Mouse (Mus musculus) heart, embryonic 12.5 days (tissue): ENCODE measurements around the gene Crb2. TPM values are rescaled to one million over a fixed set of nuclear protein-coding genes. Genes with fewer than 3 reads are reported as not detected.

Source experiments
- ATAC-seq: fragments of 200-750 bp; cut with Nextera tagmentation; 2 replicates; pipeline ENCODE4 v1.8.0; 2017; ENCODE audit warnings: moderate TSS enrichment, moderate library complexity; ENCODE audit not compliant: insufficient number of reproducible peaks, low FRiP score
- H3K27ac ChIP-seq: fragments of 300-500 bp; sonication (generic); 2 replicates; pipeline ENCODE4 v1.5.1; 2016; ENCODE audit warnings: mild to moderate bottlenecking, moderate library complexity; ENCODE audit not compliant: poor library complexity, severe bottlenecking
- H3K27me3 ChIP-seq: fragments of 300-500 bp; sonication (generic); replicated peaks from 2 replicates; pipeline ENCODE4 v1.6.1; 2016; ENCODE audit warnings: mild to moderate bottlenecking, moderate library complexity
- H3K36me3 ChIP-seq: fragments of 300-500 bp; sonication (generic); 2 replicates; pipeline ENCODE4 v1.6.1; 2016; ENCODE audit warnings: mild to moderate bottlenecking, moderate library complexity
- H3K4me1 ChIP-seq: fragments of 300-500 bp; sonication (generic); replicated peaks from 2 replicates; pipeline ENCODE4 v1.6.1; 2016; ENCODE audit warnings: mild to moderate bottlenecking
- H3K4me2 ChIP-seq: fragments of 300-500 bp; sonication (generic); 2 replicates; pipeline ENCODE4 v1.6.1; 2016; ENCODE audit warnings: mild to moderate bottlenecking, moderate library complexity
- H3K4me3 ChIP-seq: fragments of 300-500 bp; sonication (generic); 2 replicates; pipeline ENCODE4 v1.5.1; 2016; ENCODE audit warnings: mild to moderate bottlenecking
- H3K9ac ChIP-seq: fragments of 300-500 bp; sonication (generic); 2 replicates; pipeline ENCODE4 v1.6.1; 2016; ENCODE audit warnings: mild to moderate bottlenecking, moderate library complexity
- H3K9me3 ChIP-seq: fragments of 300-500 bp; sonication (generic); replicated peaks from 2 replicates; pipeline ENCODE4 v1.6.1; 2016; ENCODE audit warnings: mild to moderate bottlenecking, moderate library complexity
- WGBS: fragments of 180-500 bp; shearing (Covaris S2); methylation state at CpG from one replicate; pipeline ENCODE4 v1.1.7; 2016; 5-methylcytosine and 5-hydroxymethylcytosine counted together
- polyA plus RNA-seq: library from polyadenylated mRNA; unstranded; fragments of >200 nt; fragmentation: Nextera tagmentation; extraction: Ambion mirVana; gene quantifications from 2 replicates; pipeline ENCODE4 v1.2.1, GENCODE M21; 2016

The Crb2 gene
- polyA plus RNA-seq, 1 experiment from 2014 or later, result 9.1 TPM

DNA sequence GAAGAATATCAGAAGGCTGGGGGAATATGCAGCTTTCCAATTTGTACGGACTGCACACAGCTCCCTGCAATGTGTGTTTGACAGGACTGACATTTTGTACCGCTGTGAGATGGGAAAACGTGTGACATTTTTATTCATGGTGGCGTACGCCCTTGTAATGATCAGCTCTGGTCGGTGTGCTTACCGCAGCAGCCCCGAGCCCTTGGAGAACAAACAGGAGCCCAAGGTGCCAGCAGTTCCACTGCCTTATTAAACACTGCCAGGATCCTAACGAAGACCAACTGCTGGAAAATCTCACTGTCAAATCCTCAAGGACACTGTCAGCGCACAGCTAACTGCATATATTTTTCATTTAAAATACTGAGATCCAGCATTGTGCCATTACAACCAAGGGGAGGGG, 56.2 kb downstream of the Crb2 start:
- no peaks in the 10 kb centered on the region for H3K36me3 ChIP-seq
- H3K9me3 ChIP-seq, result no peaks in the 10 kb centered on the region
- no peak overlapping the region for H3K4me2 ChIP-seq
- peaks cover 3% of the 10 kb centered on the region; the same call in 1 of the 2 replicates for H3K27me3 ChIP-seq
- WGBS, result 60% methylated on average over 10 of the region's 10 CpGs
- H3K9ac ChIP-seq, result no peak overlapping the region
- no peak for ATAC-seq
- peaks cover 25% of the 10 kb centered on the region for H3K4me1 ChIP-seq
- H3K4me3 ChIP-seq, result no peak overlapping the region
- H3K27ac ChIP-seq, result no peak overlapping the region

DNA sequence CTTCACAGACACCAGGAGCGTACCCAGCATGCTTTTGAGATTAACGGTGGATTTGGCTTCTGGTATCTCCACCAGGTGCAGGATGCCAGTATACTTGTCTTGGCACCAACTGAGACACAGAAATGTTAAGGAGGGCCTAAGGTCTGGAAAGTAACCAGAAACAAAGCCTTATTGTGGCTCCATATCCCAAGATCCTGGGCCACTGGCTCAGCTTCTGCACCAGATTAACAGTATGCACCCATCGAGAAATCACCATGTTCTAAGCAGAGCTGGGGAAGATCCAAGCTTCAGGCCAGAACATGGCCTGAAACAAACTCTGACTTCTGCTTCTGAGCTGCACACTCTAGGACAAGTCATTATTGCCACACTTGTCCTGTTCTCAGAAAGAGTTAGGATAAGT, 60.9 kb downstream of the Crb2 start:
- Histone ChIP-seq H3K36me3 (peaks cover 4% of the 10 kb centered on the region; the same call in 1 of the 2 replicates), H3K9me3 (no peaks in the 10 kb centered on the region), H3K4me2 (no peak overlapping the region), H3K4me1 (peaks cover 4% of the 10 kb centered on the region), H3K9ac (no peak overlapping the region), H3K27me3 (peaks cover 3% of the 10 kb centered on the region; the same call in 1 of the 2 replicates), H3K4me3 (no peak overlapping the region), H3K27ac (no peak overlapping the region)
- no peak for ATAC-seq
- 88% methylated on average over 3 of the region's 3 CpGs for WGBS

DNA sequence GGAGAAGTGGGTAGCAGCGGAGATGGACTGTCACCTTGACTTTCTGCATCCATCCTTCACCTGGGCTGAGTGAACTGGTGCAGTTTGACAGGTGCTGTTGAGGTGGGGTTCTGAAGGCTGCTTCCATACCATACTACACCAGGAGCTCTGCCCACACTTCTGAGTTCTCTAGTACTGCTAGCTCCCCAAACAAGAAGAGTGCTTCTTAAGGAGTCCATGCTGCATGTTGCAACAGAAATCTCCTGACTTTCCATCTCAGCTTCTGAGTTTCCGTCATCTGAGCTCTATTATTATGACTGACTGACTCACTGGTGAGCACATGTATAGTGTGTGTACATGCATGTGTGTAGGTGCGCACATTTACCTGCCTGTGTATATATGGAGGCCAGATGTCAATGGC, 61.5 kb downstream of the Crb2 start:
- Histone ChIP-seq H3K9me3 (no peaks in the 10 kb centered on the region), H3K4me2 (no peak overlapping the region), H3K4me3 (no peak overlapping the region), H3K27ac (no peak overlapping the region), H3K4me1 (peaks cover 8% of the 10 kb centered on the region), H3K27me3 (peaks cover 3% of the 10 kb centered on the region; the same call in 1 of the 2 replicates), H3K36me3 (peaks cover 4% of the 10 kb centered on the region; the same call in 1 of the 2 replicates), H3K9ac (no peak overlapping the region)
- 89% methylated on average over 3 of the region's 3 CpGs for WGBS
- ATAC-seq, result no peak

DNA sequence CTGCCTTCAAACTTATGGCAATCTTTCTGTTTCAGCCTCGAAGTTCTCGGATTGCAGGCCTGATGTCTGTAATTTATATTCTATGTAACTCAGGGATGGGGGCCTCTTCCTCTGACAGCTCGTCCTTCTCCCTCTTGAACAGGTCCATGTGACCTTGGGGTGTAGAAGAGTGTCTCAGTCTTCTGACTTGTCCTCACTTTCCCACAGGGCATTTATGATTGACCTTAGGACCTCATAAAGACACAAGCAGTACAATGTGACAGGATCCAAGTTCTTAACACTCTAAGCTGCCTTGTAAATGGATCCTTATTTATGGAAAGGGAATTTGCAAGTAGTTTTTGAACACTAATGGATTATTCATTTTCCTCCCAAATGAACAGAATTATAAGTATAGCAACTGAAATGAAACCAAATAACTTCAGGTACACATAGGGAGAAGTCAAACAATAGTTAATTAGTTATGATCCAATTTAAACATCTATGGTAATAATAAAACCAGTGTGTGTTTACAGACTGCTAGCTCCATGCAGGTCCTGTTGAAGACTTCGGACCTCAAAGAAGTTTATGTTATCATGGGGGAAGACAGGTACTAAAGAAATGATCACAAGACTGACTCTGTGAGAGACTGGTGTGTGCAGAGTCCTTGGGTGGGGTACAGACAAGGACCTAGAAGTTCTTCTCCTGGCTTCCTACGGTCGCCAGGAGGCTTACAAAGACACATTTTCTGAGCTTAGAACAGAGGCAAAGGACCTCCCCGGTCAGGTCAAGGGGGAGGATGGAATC, 62.3 kb downstream of the Crb2 start:
- H3K4me3 ChIP-seq, result no peak overlapping the region
- no peak overlapping the region for H3K9ac ChIP-seq
- H3K9me3 ChIP-seq, result no peaks in the 10 kb centered on the region
- no peak overlapping the region for H3K4me2 ChIP-seq
- H3K27me3 ChIP-seq, result peaks cover 3% of the 10 kb centered on the region; the same call in 1 of the 2 replicates
- peaks cover 4% of the 10 kb centered on the region; the same call in 1 of the 2 replicates for H3K36me3 ChIP-seq
- peaks cover 15% of the 10 kb centered on the region for H3K4me1 ChIP-seq
- WGBS, result 82% methylated on average over 7 of the region's 7 CpGs
- no peak for ATAC-seq
- no peak overlapping the region for H3K27ac ChIP-seq

DNA sequence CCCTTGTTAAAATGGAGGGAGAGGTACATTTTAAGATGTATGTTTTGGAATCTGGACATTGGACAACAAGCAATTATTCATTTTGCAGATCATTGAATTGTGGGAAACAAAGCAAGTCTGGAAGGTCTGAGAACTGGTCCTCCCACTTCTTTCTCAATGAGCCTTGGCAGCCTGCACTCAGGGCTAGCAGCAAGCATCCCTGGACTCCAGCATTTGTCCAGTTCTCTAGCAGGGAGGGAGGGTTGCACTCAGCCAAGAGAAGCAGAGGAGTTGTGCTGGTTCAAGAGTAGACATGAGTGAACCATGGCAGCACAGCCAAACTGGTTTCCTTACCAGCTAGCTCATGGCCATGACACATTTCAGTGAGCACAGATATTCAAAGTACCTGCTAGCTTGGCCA, 63.9 kb downstream of the Crb2 start:
- H3K4me1 ChIP-seq, result peaks cover 15% of the 10 kb centered on the region
- no peaks in the 10 kb centered on the region for H3K9me3 ChIP-seq
- ATAC-seq, result no peak
- no peak overlapping the region for H3K27ac ChIP-seq
- H3K36me3 ChIP-seq, result peaks cover 10% of the 10 kb centered on the region; the same call in 1 of the 2 replicates
- H3K4me2 ChIP-seq, result no peak overlapping the region
- H3K27me3 ChIP-seq, result no peaks in the 10 kb centered on the region
- H3K4me3 ChIP-seq, result no peak overlapping the region
- no peak overlapping the region for H3K9ac ChIP-seq

DNA sequence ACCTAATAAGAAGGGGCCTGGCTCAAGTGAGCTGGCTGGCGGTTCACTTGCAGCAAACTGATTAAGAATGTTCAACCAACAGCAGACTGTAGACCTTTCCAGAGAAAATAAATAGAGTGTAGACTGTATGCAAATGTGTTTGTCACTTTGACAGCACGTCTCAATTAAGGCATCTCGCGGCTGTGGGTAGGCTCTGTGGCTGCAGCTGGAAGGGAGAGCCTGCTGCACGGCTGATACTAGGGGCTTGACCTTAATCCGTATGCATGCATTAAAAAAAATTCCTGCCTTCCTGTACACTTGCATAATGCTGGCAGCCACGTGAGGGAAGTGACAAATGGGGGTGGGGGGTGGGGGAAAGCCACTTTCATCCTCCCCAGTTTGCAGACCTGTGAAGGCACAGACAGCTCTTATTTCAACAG, 66.1 kb downstream of the Crb2 start:
- Histone ChIP-seq H3K4me3 (no peak overlapping the region), H3K9me3 (no peaks in the 10 kb centered on the region), H3K27me3 (no peaks in the 10 kb centered on the region), H3K27ac (no peak overlapping the region), H3K4me2 (no peak overlapping the region), H3K9ac (0 out of 2 replicates have a peak overlapping the region, but pooled peaks have one; percentile 3), H3K4me1 (peaks cover 15% of the 10 kb centered on the region), H3K36me3 (peaks cover 10% of the 10 kb centered on the region; the same call in 1 of the 2 replicates)
- WGBS, result 15% methylated on average over 7 of the region's 7 CpGs
- no peak for ATAC-seq

DNA sequence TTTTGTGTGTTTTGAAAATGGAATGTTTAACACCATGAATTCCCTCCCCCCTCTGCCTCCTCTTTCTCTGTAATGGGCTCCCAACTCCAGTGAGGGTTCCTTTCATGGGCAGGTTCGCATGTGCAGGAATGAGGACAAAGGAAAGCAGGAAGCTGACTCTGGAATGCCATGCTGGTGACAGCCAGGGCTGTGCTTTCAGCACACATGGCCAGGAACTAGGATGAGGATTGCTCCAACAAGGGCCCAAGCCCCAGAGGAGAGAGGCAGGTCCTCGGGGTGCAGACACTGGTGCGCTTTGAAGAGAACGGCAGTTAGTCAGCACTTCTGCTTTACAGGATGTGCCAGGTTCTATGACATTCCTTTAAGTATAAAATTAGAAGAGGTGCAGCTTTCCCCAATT, 66.7 kb downstream of the Crb2 start:
- no peaks in the 10 kb centered on the region for H3K27me3 ChIP-seq
- peaks cover 10% of the 10 kb centered on the region; the same call in 1 of the 2 replicates for H3K36me3 ChIP-seq
- WGBS, result 23% methylated on average over 4 of the region's 4 CpGs
- ATAC-seq, result peak; percentile 42; the same call in 1 of the 2 replicates
- H3K4me1 ChIP-seq, result peaks cover 15% of the 10 kb centered on the region
- no peak overlapping the region for H3K4me3 ChIP-seq
- H3K27ac ChIP-seq, result 0 out of 2 replicates have a peak overlapping the region, but pooled peaks have one; percentile 0
- no peaks in the 10 kb centered on the region for H3K9me3 ChIP-seq
- H3K9ac ChIP-seq, result 0 out of 2 replicates have a peak overlapping the region, but pooled peaks have one; percentile 3
- H3K4me2 ChIP-seq, result no peak overlapping the region

Other genes with a start within 250 kb of the Crb2 start
- 32.3 and 34.6 TPM in 2 replicates for gene Strbp, start 72.4 kb upstream of the Crb2 start, polyA plus RNA-seq